Mouse (Mus musculus): Measurements from ENCODE around the gene Tead3.

- TF ChIP-seq CTCF (conservative IDR thresholded peaks at IDR 0.05; ENCODE audit: low read length) (0 out of 2 replicates have a peak, but pooled peaks have one; percentile 8), NANOG (IDR thresholded peaks at IDR 0.05; ENCODE audit: borderline replicate concordance, low read length) (no peak)
These were observed 38.1 kb downstream of the Tead3 start for GRCm38 (mm10) chr17:28312232-28313211.
